Mouse (Mus musculus) testis, adult 10 weeks (tissue): ENCODE data around the gene C2cd6. TPM values are rescaled to one million over a fixed set of nuclear protein-coding genes. Genes with fewer than 3 reads are reported as not detected.

Source experiments
- polyA plus RNA-seq: library from polyadenylated mRNA; stranded (reverse); fragments of 350-450 nt; fragmentation: Illumina TruSeq; extraction: RNeasy Lipid Tissue Mini Kit (QIAGEN cat#74804); gene quantifications from one replicate; pipeline ENCODE4 v1.2.3, GENCODE M21; 2014; ENCODE audit warnings: low read depth, low replicate concordance

C2cd6 gene
- 654 TPM for polyA plus RNA-seq

GRCm38 (mm10) chr1:59094705-59095104, at the start of gene C2cd6:
C2cd6 (minus strand) TSS chr1:59094900.

GRCm38 (mm10) chr1:59119720-59120457, 25.2 kb upstream of the C2cd6 start, which contains the start of gene Tmem237:
Tmem237 (minus strand) TSS chr1:59120408.

Other genes with a start within 250 kb of the C2cd6 start
- 7.7 TPM for gene Trak2, start 121.5 kb downstream of the C2cd6 start, polyA plus RNA-seq
- gene Stradb, start 121.4 kb downstream of the C2cd6 start, polyA plus RNA-seq = 23.2 TPM
- gene Tmem237, start 25.5 kb upstream of the C2cd6 start, polyA plus RNA-seq = 41.3 TPM
- gene Mpp4, start 68.5 kb upstream of the C2cd6 start, polyA plus RNA-seq = 1.3 TPM
- 11.2 TPM for gene Als2, start 142.3 kb upstream of the C2cd6 start, polyA plus RNA-seq
- gene Cdk15, start 162.0 kb upstream of the C2cd6 start, polyA plus RNA-seq = 1.4 TPM